Mouse (Mus musculus) liver, adult 2 months (tissue): Measurements from ENCODE around the gene Blcap. TPM values are rescaled to one million over a fixed set of nuclear protein-coding genes. Genes with fewer than 3 reads are reported as not detected.

Experiments
- DNase-seq: peaks from one replicate; pipeline ENCODE4 v3.0.0-alpha.2; 2011; ENCODE audit warnings: low read depth, low spot score; ENCODE audit errors: extremely low read depth
- H3K27ac ChIP-seq: fragments of 200-500 bp; replicated peaks from 2 replicates; pipeline ENCODE4 v1.5.1; 2012; ENCODE audit warnings: low read depth, mild to moderate bottlenecking, control low read depth, inconsistent platforms, low read length; ENCODE audit not compliant: insufficient read depth
- H3K27me3 ChIP-seq: fragments of 200-500 bp; 2 replicates; pipeline ENCODE4 v1.6.1; 2012; ENCODE audit warnings: mild to moderate bottlenecking, moderate library complexity, low read length, inconsistent platforms; ENCODE audit not compliant: control insufficient read depth, insufficient read depth
- H3K36me3 ChIP-seq: fragments of 200-500 bp; 2 replicates; pipeline ENCODE4 v1.6.1; 2012; ENCODE audit warnings: low read length, inconsistent platforms; ENCODE audit not compliant: control insufficient read depth, insufficient read depth
- H3K4me1 ChIP-seq: fragments of 200-500 bp; 2 replicates; pipeline ENCODE4 v1.6.1; 2011; ENCODE audit warnings: low read length; ENCODE audit not compliant: control insufficient read depth, insufficient read depth
- H3K4me3 ChIP-seq: fragments of 200-500 bp; 2 replicates; pipeline ENCODE4 v1.5.1; 2011; ENCODE audit warnings: low read depth, mild to moderate bottlenecking, control low read depth, low read length, moderate library complexity; ENCODE audit not compliant: insufficient read depth
- H3K79me2 ChIP-seq: fragments of 200-500 bp; 2 replicates; pipeline ENCODE4 v1.6.1; 2012; ENCODE audit warnings: inconsistent platforms, mild to moderate bottlenecking, low read length, moderate library complexity; ENCODE audit not compliant: control insufficient read depth, insufficient read depth
- H3K9ac ChIP-seq: fragments of 200-500 bp; 2 replicates; pipeline ENCODE4 v1.6.1; 2012; ENCODE audit warnings: low read depth, mild to moderate bottlenecking, control low read depth, inconsistent platforms, low read length
- CTCF ChIP-seq: fragments of 200-500 bp; IDR thresholded peaks from 2 replicates; pipeline ENCODE4 v1.5.1; 2011; ENCODE audit warnings: low read depth, low read length, control low read depth
- POLR2A ChIP-seq: fragments of 200-500 bp; IDR thresholded peaks from 2 replicates; pipeline ENCODE4 v1.6.1; 2011; ENCODE audit warnings: low read length, control low read depth; ENCODE audit not compliant: insufficient read depth; ENCODE audit errors: extremely low read depth
- WGBS: fragments of 180-500 bp; shearing (Covaris S2); methylation state at CpG from one replicate; pipeline ENCODE4 v1.1.7; 2018; 5-methylcytosine and 5-hydroxymethylcytosine counted together
- polyA plus RNA-seq: library from polyadenylated mRNA; depleted of rRNA; stranded (reverse); fragments of >200 nt; gene quantifications from 2 replicates; pipeline ENCODE4 v1.2.3, GENCODE M21; 2012
- total RNA-seq: library from RNA; depleted of rRNA; stranded (reverse); fragments of >200 nt; gene quantifications from 2 replicates; pipeline ENCODE4 v1.2.3, GENCODE M21; 2014

Gene Blcap
- total and polyA plus RNA-seq, 2 experiments = 14.1 to 37.9 TPM

GRCm38 (mm10) chr2:157520496-157520895 lies 50.6 kb downstream of the Blcap start:
- DNase-seq = no peak
- Histone ChIP-seq H3K4me1 (no peaks in the 10 kb centered on the region), H3K27ac (no peak overlapping the region), H3K27me3 (no peaks in the 10 kb centered on the region), H3K79me2 (no peaks in the 10 kb centered on the region), H3K36me3 (no peaks in the 10 kb centered on the region), H3K9ac (no peak overlapping the region), H3K4me3 (no peak overlapping the region)
- no peak for TF ChIP-seq POLR2A
- TF ChIP-seq CTCF = no peak
- WGBS = 65% methylated on average over 5 of the region's 5 CpGs

DNA sequence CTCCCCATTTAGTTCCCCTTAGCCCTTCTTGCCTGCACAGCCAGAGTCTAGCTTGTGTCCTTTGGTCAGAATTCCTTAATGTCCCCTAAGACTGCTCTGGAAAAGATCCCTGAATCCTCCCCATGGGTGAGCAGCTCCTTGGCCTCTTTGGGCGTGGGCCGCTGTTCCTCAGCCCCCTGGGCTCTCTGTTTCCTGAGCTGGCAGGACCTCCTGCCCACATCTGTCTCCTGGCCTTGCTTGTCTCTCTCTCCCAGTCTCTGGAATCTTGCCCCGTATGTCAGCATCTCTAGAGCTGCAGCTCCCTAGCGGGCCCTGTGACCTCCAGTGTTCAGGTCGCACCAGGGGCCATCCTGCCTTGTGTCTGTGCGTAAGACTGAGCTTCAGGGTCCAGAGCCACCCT lies 51.6 kb downstream of the Blcap start:
- H3K79me2 ChIP-seq = no peaks in the 10 kb centered on the region
- WGBS = 87% methylated on average over 6 of the region's 6 CpGs
- no peak overlapping the region for H3K4me3 ChIP-seq
- H3K27ac ChIP-seq = no peak overlapping the region
- TF ChIP-seq POLR2A (no peak), CTCF (no peak)
- no peaks in the 10 kb centered on the region for H3K4me1 ChIP-seq
- H3K36me3 ChIP-seq = no peaks in the 10 kb centered on the region
- DNase-seq = no peak
- H3K27me3 ChIP-seq = no peaks in the 10 kb centered on the region
- H3K9ac ChIP-seq = no peak overlapping the region

DNA sequence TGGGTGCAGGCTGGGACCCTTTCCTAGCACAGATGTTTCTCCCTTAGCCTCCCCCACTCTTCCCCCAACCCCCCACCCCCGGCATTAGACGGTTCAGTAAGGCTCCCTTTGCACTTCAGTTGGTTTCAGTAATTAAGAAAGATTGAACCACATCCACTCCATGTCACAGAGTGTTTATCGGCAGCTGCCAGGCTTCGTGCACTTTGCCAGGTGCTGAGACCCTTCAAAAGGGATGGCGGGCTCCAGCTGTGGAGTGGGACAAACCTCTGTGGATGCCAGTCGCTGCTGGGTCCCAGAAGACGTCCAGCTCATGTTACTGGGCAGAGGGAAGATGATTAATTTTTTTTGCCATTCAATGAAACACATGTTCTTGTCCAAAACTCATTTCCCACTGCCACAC lies 52.6 kb downstream of the Blcap start:
- no peak for DNase-seq
- Histone ChIP-seq H3K4me3 (no peak overlapping the region), H3K27me3 (no peaks in the 10 kb centered on the region), H3K36me3 (no peaks in the 10 kb centered on the region), H3K79me2 (no peaks in the 10 kb centered on the region), H3K9ac (no peak overlapping the region), H3K27ac (no peak overlapping the region), H3K4me1 (no peaks in the 10 kb centered on the region)
- WGBS = 82% methylated on average over 7 of the region's 7 CpGs
- TF ChIP-seq POLR2A (no peak), CTCF (no peak)

DNA sequence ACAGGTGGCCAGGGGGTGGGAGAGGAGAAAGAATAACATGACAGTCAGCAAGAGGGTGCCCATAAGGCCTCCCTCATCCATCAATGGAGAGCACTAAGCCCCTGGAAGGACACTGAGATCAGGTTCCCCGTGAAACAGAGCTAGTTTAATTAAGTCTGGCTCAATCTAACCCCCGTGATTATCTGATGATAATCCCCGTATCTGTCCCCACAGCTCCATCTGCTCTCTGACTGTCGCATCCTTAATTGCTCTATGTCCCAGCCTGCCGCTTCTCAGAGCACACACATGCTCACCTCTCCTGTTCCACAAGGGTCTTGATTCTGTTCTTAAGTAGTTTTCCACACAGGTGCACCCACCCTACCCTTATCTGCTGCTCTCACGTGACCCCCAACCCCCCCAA lies 53.5 kb downstream of the Blcap start:
- H3K9ac ChIP-seq = no peak overlapping the region
- H3K27me3 ChIP-seq = no peaks in the 10 kb centered on the region
- H3K4me3 ChIP-seq = no peak overlapping the region
- H3K79me2 ChIP-seq = no peaks in the 10 kb centered on the region
- TF ChIP-seq POLR2A (no peak), CTCF (no peak)
- no peaks in the 10 kb centered on the region for H3K4me1 ChIP-seq
- 79% methylated on average over 6 of the region's 6 CpGs for WGBS
- DNase-seq = no peak
- H3K36me3 ChIP-seq = no peaks in the 10 kb centered on the region
- no peak overlapping the region for H3K27ac ChIP-seq

DNA sequence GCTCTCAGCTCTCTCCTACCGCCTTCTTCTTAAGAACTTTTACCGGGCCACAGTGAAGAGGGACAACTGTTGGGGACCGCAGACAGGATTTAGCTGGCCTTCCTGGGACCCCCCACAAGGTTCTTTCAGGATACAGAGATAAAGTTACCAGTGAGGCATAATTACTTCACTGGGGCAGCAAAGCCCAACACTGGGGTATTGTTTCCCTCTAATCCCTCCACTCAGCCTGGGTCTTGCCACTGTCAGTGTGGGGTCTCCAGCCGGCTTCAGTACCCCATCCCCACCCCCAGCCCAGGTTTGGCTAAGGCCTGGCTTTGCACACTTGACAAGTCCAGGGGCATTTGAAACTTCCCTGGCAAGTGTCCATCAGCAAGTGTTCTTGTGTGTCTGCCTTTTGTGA lies 56.7 kb downstream of the Blcap start:
- H3K27ac ChIP-seq = no peak overlapping the region
- H3K79me2 ChIP-seq = no peaks in the 10 kb centered on the region
- peaks cover 7% of the 10 kb centered on the region; the same call in 1 of the 2 replicates for H3K4me1 ChIP-seq
- DNase-seq = no peak
- TF ChIP-seq CTCF = no peak
- TF ChIP-seq POLR2A = no peak
- no peak overlapping the region for H3K9ac ChIP-seq
- H3K36me3 ChIP-seq = no peaks in the 10 kb centered on the region
- no peaks in the 10 kb centered on the region for H3K27me3 ChIP-seq
- H3K4me3 ChIP-seq = no peak overlapping the region
- 51% methylated on average over 4 of the region's 4 CpGs for WGBS

DNA sequence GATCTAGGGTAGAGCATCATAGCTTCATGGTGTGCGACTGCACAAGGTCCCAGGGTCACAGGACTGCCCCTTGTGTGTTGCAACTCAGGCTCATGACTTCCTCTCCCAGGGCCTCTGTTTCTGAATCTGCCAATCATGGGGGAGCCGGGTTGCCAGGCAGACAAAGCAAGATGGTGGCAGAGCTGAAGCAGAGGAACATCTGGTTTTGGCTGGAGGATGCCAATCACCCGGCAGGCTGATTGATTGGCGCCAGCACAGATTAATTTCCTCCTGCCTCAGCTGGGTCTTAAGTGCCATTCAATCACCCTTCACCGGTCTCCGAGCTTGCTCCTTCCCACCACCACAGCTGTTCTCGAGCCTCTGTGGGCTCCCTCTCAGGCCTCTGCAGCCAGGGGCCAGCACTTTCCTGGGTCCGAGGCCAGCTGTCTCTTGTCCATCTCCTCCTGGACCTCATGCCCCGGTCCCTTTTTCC lies 57.3 kb downstream of the Blcap start:
- peaks cover 9% of the 10 kb centered on the region for H3K4me1 ChIP-seq
- no peak for TF ChIP-seq POLR2A
- TF ChIP-seq CTCF = no peak
- H3K9ac ChIP-seq = no peak overlapping the region
- 61% methylated on average over 9 of the region's 9 CpGs for WGBS
- no peaks in the 10 kb centered on the region for H3K36me3 ChIP-seq
- H3K27me3 ChIP-seq = no peaks in the 10 kb centered on the region
- H3K27ac ChIP-seq = no peak overlapping the region
- no peaks in the 10 kb centered on the region for H3K79me2 ChIP-seq
- H3K4me3 ChIP-seq = no peak overlapping the region
- peak; percentile 49 for DNase-seq
